Mouse (Mus musculus): Measurements from ENCODE around the gene Eme1.

Gene Eme1

DNA sequence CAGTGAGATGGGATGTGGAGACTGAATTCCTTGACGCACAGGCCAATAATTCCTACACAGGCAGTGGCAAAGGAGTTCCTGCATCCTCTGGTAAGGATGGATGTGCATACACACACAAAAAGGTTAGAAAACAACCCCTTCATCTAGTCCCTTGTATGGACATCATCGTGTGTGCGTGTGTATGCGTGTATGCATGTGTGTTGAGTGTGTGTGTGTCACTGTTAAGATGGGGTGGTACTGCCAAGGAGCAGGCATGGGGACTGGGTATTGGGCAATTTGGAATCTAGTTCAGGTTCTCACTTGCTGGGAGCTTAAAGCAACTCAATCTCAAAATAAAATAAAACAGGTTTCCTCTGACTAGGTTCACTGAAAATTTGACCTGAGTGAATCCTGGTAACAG, 7.3 kb downstream of the Eme1 start:
- no peak for DNase-seq (ENCODE audit: low spot score in 2 of 2)

DNA sequence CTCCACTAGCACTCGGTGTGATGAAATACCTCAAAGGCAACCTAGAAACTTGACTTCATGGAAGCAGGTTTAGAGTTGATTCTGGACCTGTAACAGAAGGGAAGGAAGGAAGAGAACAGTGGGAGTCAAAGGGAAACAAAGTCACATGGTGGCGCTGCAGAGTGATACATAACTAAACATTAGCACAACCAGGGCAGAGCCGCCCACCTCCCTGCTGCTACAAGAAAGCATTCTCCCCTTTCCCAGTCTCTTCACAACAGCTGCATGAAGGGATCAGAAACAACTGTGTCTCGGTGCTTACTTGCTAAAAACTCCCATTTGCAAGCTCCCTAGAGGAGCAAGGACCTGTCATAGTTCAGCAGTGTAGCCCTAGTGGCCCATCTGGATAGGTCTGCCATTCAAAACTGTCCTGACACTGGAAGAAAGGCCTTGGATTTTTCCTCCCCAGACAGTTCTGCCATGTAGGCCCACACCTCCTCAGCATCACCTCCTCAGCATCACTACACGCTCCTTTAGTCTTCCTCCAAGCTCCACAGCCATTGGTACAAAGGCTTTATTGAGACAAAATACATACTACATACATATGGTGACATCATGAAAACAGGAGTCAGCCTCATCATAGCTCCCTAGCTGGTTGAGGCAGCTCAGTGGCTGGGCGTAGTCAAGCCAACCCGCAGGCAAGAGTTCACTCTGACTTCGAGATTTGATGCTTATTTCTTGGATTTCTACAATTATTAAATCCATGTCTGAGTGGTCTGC, 9.1 kb downstream of the Eme1 start:
- DNase-seq (ENCODE audit: low spot score in 2 of 2): no peak

DNA sequence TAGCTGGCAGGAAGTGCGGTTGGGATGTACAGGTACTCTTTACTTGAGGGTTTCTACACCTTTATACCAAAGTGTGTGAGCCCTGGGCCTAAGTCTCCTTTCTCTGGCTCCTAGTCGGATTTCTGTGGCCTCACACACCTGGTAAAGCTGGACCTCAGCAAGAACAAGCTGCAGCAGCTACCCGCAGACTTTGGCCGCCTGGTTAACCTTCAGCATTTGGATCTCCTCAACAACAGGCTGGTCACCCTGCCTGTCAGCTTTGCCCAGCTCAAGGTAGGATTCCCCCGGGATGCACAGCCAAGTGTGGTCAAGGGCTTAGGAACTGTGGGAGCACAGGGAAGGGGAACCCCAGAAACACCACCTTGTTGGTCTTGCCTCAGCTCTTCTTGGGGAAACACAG, 19.3 kb downstream of the Eme1 start:
- DNase-seq (ENCODE audit: low spot score in 2 of 2): no peak

DNA sequence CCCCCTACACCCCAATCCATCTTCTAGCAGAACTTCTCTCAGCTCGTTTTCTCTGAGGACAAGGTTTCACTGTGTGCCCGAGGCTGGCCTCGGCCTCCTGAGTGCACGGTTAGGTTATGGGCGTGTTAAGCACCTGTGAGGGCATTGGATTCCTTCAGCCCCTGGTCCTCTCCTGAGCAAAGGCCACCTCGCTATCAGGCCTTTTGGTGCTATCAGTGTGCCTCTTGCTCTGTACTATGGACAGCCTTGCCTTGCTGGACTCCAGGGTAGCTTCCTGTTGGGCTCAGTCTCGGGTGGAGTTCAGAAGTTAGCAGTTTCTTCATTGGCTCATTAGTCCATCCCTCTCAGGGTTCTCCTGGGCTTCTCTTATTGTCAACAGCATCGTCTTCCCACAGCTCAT, 20.8 kb downstream of the Eme1 start:
- no peak for DNase-seq (ENCODE audit: low spot score in 2 of 2)

DNA sequence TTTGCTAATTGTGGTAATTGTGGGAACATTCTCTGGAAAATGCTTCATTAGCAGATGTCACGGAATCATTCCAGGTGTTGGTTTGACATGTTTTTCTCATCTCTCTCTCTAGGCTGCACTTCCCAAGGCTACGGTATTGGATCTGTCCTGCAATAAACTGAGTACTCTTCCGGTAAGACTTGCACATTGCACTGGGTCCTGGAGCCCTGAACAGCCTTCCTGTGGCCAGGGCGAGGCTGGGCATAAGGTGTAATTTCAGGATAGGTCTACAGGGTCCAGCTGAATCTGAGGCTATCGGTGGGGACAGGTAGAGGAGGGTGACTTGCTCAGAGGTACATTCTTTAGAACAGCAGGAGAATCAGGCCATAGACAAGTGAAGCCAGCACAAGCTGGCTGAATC, 21.8 kb downstream of the Eme1 start:
- no peak for DNase-seq (ENCODE audit: low spot score in 2 of 2)

DNA sequence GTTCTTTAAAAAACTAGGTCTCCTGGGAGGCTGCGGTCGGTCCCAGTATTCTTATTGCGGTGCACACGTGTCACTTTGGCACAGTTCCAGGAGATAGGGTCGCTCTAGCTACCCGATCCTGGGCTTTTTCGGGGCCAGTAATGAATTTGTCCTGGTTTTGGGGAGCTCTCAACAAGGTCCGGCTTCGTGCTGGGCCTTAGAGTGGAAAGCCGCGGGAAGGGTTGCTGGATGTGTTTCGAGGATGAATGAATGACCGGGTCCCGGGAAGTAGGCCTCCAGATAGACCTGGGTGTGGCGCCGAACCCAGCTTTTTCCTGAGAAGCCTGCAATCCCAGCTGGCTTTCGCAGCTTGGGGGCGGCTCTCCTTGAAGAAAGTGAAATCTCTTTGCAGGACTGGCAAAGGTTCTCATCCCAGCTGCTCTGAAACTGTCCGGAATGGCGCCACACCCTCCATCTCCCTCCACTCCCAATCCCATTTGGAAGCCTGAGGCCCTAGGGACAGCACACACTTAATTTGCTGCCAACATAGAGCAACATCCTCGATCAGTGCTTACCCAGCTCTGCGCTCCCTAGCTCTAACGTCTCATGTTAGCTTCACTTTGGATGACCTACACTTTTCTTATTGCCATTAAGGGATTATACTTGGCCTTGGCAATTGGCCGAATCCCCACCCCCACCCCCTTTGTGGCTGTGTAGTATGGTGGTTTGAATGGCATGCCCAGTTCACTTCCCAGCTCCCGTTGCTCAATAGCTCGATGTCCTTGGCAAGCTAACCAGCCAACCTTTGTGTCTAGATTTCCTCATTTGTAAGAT, 23.4 kb downstream of the Eme1 start:
- peak in 1 of 2 experiments; percentile 8 for DNase-seq (ENCODE audit: low spot score in 2 of 2)

DNA sequence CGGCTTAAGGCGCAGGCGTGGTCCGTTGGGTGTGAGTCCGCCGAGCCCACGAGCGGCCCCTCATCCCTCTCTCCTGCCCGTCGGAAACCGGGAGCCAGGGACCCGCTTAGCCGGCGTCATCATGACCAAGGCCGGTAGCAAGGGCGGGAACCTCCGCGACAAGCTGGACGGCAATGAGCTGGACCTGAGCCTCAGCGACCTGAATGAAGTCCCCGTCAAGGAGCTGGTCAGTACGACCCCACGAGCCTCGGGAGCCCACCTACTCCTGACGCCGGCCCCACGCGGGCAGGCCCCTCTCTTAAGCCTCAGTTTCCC, 23.9 kb downstream of the Eme1 start:
- DNase-seq (ENCODE audit: low spot score in 2 of 2): no peak

DNA sequence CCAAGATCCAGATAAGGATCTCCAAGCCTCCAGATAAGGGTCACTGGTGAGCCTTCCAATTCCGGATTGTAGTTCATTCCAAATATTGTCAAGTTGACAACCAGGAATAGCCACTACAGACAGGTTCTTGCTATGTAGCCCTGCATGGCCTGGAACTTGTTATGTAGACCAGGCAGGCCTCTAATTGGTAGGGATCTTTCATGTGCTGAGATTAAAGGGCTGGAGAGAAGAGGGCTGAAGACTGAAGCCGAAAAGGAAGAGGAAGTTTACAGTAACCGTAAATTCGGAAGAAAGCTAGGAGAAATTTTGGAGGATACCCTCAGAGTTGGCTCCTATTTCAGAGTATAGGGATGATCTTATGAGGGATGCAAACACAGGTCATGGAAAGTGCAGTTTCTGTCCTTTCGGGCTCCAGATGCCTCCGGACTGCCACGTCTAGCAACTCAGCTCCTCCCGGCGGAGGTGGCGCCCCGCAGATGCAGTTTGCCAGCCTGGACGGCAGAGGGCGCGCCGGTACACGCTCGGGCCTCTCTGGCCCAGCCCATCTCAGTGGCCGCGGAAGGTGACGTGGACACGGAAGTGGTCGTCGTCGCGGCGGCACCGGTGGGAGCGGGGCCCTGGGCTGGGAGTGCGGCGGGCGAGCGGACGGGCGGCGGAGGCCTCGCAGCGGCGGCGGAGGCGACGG, 24.4 kb downstream of the Eme1 start, which contains the start of gene Lrrc59:
TSS of gene Lrrc59 (plus strand) at position 569 of the 685 bp plus-strand sequence.
- peak; percentile 91 to 98 for DNase-seq (ENCODE audit: low spot score in 2 of 2)

DNA sequence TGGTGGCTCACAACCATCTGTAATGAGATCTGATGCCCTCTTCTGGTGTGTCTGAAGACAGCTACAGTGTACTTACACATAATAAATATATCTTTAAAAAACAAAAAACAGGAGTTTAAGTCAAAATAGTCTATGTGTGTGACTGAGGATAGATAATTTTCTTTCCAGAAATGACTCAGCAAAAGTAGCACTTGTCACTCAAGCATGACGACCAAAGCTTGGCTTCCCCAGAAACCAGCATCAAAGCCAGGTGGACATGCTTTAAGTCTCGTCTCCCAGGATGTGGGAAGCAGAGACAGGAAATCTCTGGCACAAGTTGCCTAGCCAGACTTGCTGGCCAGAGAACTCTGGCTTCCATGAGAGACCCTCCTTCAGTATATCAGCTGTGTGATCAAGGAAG, 31.6 kb downstream of the Eme1 start:
- no peak for DNase-seq (ENCODE audit: low spot score in 2 of 2)

DNA sequence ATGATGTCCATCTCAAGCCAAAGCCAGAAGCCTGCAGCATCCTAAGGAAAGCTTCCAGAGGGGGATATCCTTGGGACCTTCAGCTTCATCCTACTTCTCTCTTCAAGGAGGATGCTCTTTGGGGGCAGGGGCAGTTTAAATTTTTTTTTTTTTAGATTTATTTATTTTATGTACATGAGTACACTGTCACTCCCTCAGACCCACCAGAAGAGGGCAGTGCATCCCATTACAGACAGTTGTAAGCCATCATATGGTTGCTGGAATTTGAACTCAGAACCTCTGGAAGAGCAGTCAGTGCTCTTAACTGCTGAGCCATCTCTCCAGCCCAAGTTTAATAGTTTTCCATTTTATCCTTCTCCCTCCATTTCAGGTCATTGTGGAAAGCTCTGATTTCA, 32.3 kb downstream of the Eme1 start:
- no peak for DNase-seq (ENCODE audit: low spot score in 2 of 2)

DNA sequence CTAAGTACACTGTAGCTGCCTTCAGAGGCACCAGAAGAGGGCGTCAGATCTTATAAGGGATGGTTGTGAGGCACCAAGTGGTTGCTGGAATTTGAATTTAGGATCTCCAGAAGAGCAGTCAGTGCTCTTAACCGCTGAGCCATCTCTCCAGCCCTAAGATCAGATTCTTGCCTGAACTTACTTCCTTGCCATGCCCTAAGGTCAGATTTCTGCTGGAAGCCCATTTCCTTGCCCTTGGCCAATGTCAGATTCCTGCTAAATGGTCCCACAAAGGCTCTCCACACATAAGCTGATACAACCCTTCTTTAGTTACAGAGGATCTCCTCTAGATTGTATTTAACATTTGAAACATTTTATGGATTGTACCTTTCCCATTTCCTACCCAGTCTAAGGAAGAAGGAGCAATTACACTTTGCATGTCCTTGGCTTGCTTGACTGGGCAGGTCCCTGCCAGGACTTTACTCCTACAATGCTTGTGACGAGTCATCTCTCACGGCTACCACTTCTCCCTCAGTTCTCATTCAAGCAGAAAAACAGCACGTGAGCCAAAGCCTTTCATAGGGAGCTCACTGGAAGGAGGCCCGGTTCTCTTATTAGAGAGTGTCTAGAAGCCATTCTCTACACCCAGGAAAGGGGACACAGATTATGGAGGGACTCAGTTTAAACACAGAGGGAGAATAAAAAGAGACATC, 32.9 kb downstream of the Eme1 start:
- DNase-seq (ENCODE audit: low spot score in 2 of 2): no peak

DNA sequence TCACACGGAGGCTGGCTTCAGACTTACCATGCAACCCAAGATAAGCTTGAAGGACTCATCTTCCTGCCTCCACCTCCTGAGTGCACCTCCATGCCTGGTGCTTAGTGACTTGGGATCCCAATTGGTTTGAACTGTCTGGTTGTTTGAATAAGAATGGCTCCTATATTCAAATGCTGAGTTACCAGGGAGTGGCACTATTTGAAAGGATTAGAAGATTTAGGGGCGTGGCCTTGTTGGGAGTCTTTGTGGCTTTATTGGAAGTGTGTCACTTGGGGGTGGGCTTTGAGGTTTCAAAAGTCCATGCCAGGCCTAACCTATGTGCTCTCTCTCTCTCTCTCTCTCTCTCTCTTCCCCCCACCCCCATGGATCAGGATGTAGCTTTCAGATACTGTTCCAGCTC, 36.1 kb downstream of the Eme1 start:
- no peak for DNase-seq (ENCODE audit: low spot score in 2 of 2)

DNA sequence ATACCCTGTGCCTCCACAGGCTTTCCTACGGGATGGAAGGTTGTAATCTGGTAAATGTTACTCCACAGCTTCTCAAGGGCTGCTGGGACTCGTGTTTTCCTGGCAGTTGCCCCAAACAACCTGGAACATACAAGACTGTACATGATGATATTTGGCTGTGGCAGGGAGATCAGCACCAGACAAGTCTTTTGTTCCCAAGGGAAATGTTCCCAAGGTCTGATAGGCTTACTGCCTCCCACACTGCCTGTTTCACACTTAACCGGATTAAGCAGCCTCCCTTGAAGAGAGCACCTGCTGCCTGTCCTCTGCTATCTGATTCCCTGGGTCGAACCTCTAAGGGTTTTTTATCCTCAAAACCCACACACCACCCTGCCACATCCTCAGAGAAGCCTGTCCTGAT, 38.3 kb downstream of the Eme1 start:
- no peak for DNase-seq (ENCODE audit: low spot score in 2 of 2)

DNA sequence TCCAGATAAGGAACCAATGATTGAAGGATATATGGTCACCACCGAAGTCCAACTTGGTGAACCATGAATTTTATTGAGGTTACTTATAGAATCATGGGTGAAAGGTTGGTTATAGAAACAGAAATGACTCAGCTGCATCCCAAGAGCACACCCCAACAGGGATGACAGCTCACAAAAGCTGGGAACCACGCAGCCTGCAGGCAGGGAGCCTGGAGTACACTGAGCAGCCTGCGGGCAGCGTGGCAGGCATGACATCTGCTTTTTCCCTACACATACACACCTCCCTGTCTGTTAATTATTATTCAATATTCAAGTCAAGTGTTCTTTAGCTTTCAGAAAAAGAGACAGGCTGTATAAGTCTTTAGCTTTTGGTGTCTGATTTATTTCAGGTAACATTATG, 39.2 kb downstream of the Eme1 start:
- DNase-seq (ENCODE audit: low spot score in 2 of 2): no peak

DNA sequence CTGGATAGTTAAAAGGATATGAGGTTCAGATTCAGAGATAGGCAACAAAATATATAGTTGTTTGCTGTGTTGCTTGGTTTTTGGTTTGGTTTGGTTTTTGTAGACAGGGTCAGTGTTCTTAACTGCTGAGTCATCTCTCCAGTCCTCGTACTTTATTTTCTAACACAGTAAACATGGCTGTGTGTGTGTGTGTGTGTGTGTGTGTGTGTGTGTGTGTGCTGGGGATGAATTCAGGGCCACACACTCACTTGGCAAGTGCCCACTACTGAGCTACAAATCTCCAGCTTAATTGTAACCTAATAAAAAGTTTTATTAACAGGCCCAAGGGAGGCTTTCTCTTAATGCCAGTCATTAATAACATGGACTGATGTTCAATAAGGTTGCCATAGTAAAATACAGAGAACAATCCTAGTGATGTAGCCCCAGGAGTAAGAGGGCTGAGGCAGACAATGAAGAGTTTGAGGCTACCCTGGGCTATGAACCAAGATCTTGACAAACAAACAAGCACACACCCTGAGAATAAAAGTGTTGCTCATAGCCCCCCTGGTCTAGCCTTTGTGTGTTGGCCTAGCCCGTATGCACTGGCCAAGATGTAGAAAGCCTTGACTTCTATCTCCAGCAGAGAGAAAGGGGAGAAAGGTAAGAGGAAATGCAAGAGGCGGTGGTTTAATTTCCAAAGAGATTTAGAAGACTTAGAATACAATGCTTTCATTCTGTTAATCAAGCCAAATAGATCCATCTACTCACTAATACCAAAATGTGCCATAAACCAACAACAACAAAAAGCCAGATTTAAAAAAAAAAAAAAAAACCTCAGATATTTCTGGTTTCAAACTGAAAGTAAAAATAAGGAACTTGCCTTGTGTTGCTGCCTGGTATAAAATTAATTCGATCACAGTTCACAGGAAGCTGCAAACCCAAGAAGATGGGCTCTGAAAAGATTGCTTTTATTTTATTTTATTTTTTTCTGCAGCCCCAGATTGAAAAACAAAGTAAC, 42.7 kb downstream of the Eme1 start:
- no peak for DNase-seq (ENCODE audit: low spot score in 2 of 2)

DNA sequence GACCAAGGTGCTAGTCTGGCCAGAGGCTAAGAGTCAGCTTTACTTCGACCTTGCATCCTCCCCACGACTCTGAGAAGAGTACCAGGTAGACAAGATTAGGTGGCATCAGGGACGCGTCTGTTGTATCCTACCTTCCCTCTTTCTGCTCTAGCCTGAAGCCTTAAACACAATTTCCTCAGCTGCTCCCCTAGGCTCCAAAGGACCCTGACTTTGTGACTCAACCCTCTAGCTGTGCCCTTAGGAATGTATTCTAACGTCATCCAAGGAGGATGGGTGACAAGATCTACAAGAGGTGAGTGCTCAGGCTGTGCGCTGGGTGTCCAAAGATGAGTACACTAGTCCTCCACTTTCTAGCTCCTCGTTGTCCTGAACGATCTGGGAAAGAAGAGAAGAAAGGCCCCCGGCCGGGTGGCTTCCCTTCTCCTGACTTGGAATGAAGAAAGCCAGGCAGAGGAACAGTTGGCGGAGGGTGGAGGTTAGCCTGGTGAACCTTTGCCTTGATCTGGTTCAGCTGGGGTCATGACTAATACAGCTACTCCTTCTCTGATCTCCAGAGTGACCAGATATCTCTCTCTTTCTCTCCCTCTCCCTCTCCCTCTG, 51.3 kb downstream of the Eme1 start:
- no peak for DNase-seq (ENCODE audit: low spot score in 2 of 2)

DNA sequence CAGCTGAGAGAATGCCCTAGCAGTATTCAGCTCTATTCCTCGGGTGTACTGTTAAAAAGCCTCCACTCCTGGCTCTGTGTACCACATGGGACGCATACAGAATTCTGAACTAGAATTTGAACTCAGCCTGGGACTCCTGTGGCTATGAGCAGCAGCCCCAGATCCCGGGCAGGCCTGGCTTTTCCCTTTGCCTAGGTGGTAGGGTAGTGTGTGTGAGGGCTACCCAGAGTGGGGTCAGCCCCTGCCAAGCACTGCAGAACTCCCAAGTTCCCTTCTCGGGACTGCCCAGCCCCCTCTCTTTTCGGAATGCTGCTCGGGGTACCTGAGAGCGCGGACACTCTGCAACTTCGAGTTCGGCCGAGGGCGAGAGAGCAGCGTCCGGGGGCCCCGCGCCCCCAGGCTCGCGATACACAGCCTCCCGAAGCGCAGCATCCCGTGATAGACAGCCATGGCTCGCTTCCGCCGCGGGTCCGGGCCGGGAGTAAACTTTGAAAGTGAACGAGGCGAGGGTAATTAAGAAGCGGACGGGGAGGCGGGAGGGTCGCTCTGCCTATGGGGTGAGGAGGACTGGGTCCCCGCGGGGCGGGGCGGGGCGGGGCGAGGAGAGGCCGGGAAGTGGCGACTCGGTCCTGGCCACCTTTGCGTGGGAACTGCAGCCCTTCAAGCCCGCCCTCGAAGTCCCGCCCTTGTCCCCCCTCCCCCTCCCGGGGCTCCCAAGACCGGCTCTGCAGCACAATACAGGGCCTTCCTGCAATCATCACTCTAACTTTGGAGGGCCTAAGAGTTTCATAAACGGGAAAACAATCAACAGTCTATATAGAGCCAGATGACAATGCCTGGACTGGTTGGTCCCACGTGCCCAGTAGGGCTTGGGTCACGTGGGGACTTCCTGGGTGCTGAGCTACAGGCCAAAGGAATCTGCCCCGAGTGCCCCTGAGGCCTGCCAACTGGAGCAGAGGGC, 52.2 kb downstream of the Eme1 start, which contains the start of gene Acsf2:
TSS of gene Acsf2 (minus strand) at position 551 of the 961 bp plus-strand sequence.
- peak; percentile 45 to 56 for DNase-seq (ENCODE audit: low spot score in 2 of 2)

DNA sequence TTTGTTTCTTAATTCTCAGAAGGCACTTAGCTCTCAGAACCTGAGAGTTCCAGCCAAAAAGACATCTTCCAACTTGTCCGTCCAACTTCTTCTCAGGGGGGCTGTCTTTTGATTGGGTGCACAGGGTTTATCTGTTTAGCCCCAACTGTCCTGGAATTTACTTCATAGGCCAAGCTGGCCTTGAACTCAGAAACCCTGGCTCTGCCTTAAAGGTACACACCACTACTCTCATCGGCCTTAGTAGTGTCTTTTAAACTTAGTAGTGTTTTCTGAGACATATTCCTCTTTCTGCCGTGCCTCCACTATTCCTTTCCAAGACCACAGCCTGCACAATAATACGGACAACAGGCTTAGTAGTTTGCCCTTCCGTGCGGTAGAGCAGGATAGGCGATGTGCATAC, 53.3 kb downstream of the Eme1 start:
- no peak for DNase-seq (ENCODE audit: low spot score in 2 of 2)

DNA sequence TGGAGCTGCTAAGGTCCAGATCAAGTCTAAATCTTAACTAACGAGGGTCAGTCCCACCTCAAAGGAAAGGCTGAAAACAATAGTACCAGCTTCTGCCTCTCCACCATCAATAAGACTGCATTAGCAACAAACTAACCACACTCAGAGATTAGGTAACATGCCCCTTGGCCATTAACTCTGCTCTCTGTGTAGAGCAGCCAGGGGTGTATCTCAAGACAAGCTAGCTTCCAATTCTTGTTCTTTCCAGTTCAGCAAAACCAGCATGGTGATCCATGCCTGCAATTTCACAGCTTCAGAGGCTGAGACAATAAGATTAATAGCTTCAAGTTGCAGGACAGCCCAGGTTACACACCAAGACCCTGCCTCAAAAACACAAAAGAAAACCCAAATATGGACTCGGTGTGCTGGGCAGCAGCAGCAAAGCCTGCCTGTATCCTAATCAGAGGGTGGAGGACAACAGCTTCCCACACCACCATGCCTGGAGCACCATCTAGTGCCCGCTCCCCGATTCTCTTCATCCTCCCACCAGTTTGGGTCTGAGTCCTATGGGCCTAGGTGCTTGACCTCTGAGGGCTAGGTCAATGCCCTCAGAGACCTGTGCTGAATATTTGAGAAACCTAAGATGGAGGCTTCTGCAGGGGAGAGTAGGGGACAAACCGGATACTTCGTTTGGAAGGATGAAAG, 55.2 kb downstream of the Eme1 start:
- no peak for DNase-seq (ENCODE audit: low spot score in 2 of 2)

All from thymus, postnatal 10 days (tissue).